Mouse (Mus musculus) leukemia stem cell, adult 10-12 weeks (primary cell): ENCODE results near the gene Gypa. TPM values are rescaled to one million over a fixed set of nuclear protein-coding genes. Genes with fewer than 3 reads are reported as not detected.

Experiments used
- polyA plus RNA-seq: library from polyadenylated mRNA; stranded (reverse); fragments of >175 nt; gene quantifications from 2 replicates; pipeline ENCODE4 v1.2.3, GENCODE M21; 2012; ENCODE audit warnings: low replicate concordance

Gene Gypa
- polyA plus RNA-seq = 1.3 and 20.9 TPM in 2 replicates

DNA sequence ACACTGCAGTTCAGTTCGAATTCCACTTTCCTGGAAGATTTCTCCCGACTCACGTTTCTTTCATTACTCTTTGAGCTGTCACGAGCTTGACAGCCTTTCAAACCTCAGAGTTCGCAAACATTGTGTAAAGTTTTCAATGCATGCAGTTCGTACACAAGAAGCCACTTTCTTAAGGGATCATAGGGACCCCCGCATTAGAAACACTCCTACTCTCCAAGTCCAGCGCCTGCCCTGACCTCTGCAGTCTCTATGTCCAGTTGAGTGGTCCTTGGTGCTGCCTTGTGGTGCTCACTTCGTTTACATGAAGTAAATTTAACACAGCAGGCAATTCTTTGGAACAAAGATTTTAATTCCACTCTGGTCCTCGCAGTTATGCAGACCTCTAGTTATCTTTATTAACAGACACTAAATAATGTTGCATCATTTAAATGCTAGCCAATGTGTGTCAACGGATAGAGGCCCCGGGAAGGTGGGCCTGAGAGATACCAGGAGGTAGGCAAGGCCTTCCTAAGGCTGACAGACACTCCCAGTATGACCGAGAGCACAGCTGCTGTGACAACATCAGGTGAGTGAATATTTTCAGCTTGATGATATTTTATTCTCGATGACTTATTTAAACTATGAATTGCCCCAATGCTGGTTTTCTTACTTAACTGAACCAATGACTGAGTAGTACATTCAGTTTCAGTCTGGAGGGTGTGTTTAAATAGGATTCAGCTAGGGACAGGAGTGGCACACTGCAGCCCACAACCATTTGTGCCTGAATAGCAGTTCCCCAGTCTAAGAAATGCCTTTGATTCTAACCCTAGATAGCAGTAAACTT lies at the start of gene Gypa:
Gypa (plus strand) TSS at position 259 of the 823 bp plus-strand sequence.

Other genes starting within 250 kb of the Gypa start
- gene Frem3, start 117.3 kb downstream of the Gypa start, polyA plus RNA-seq = not detected in 2 replicates
- gene Smarca5, start 245.7 kb downstream of the Gypa start, polyA plus RNA-seq = 29.8 and 50.6 TPM in 2 replicates